Mouse (Mus musculus) thymus, adult 2 months (tissue): ENCODE measurements around the gene Lix1. TPM values are rescaled to one million over a fixed set of nuclear protein-coding genes. Genes with fewer than 3 reads are reported as not detected.
"Not testable (repeated sequence)": the region's sequence is repeated elsewhere in the genome, so short reads cannot be mapped to it uniquely, and the experiment has no call there.

Experiments
- DNase-seq: peaks from one replicate; pipeline ENCODE4 v3.0.0; 2021
- H3K27ac ChIP-seq: fragments of 200-500 bp; 2 replicates; pipeline ENCODE4 v1.5.1; 2012; ENCODE audit warnings: low read length, control low read depth; ENCODE audit not compliant: control insufficient read depth, insufficient read depth
- H3K27me3 ChIP-seq: fragments of 200-500 bp; 2 replicates; pipeline ENCODE4 v1.6.1; 2012; ENCODE audit warnings: mild to moderate bottlenecking, low read length, moderate library complexity, mixed read lengths; ENCODE audit not compliant: control insufficient read depth, insufficient read depth
- H3K36me3 ChIP-seq: fragments of 200-500 bp; 2 replicates; pipeline ENCODE4 v1.6.1; 2012; ENCODE audit warnings: mild to moderate bottlenecking, low read length, moderate library complexity; ENCODE audit not compliant: control insufficient read depth, insufficient read depth
- H3K4me1 ChIP-seq: fragments of 200-500 bp; replicated peaks from 2 replicates; pipeline ENCODE4 v1.6.1; 2012; ENCODE audit warnings: low read length; ENCODE audit not compliant: control insufficient read depth, insufficient read depth
- H3K4me3 ChIP-seq: fragments of 200-500 bp; 2 replicates; pipeline ENCODE4 v1.5.1; 2012; ENCODE audit warnings: mild to moderate bottlenecking, low read length, control low read depth, moderate library complexity; ENCODE audit not compliant: control insufficient read depth, insufficient read depth
- CTCF ChIP-seq: fragments of 200-500 bp; IDR thresholded peaks from 2 replicates; pipeline ENCODE4 v1.5.1; 2012; ENCODE audit warnings: mild to moderate bottlenecking, control low read depth, low read length, moderate library complexity, borderline replicate concordance; ENCODE audit not compliant: control insufficient read depth, poor library complexity, insufficient read depth; ENCODE audit errors: extremely low read depth
- POLR2A ChIP-seq: fragments of 200-500 bp; IDR thresholded peaks from 2 replicates; pipeline ENCODE4 v1.6.1; 2012; ENCODE audit warnings: mild to moderate bottlenecking, low read length, control low read depth, moderate library complexity; ENCODE audit not compliant: control insufficient read depth, poor library complexity, insufficient read depth; ENCODE audit errors: extremely low read depth
- WGBS: fragments of 180-500 bp; shearing (Covaris S2); methylation state at CpG from one replicate; pipeline ENCODE4 v1.1.7; 2018; 5-methylcytosine and 5-hydroxymethylcytosine counted together
- polyA plus RNA-seq: library from polyadenylated mRNA; depleted of rRNA; stranded (reverse); fragments of >200 nt; gene quantifications from 2 replicates; pipeline ENCODE4 v1.2.3, GENCODE M21; 2012

Gene Lix1
- polyA plus RNA-seq, 1 experiment, result 0.12 TPM

DNA sequence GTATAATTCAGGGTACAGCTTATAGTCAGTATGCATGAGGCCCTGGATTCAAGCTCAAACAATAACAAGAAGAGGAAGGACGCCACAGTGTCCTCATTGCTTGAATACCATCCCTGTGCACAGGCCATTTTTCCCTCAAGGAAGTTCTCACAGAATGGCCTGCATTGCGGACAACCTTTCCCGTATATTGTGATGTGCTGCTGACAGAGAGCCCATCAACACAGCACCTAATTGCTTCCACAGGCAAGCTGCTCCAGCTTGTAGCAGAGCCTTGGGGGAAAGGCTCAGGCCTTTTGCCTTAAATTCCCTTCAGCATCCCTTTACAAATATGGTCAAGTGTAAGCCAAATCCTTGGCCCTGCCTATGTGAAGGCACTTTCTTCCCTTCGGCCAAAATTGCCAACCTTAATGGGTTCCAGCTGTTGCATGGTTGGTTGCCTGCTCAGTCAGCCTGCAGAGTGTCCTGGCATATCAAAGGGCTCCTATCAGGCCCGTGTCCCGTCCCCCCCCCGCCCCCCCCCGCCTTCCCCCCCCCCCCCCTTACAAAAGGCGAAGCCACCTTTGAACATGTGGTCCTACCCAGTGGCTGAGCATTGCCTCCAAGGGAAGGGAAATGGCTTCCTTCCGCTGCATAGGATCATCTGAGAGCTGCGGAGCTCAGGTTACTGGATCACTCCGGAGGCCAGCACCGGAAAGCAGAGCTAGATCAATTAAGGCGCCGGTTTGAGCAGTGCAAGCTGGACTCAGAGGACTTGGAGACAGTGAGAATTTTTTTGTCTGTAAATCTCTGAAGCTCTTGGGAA, 88.5 kb downstream of the Lix1 start:
- DNase-seq, result no peak
- no peak overlapping the region for H3K4me3 ChIP-seq
- no peaks in the 10 kb centered on the region for H3K4me1 ChIP-seq
- WGBS, result 68% methylated on average over 14 of the region's 15 CpGs
- H3K27ac ChIP-seq, result no peak overlapping the region
- no peak for TF ChIP-seq POLR2A
- TF ChIP-seq CTCF, result no peak
- no peaks in the 10 kb centered on the region for H3K36me3 ChIP-seq
- no peaks in the 10 kb centered on the region for H3K27me3 ChIP-seq

DNA sequence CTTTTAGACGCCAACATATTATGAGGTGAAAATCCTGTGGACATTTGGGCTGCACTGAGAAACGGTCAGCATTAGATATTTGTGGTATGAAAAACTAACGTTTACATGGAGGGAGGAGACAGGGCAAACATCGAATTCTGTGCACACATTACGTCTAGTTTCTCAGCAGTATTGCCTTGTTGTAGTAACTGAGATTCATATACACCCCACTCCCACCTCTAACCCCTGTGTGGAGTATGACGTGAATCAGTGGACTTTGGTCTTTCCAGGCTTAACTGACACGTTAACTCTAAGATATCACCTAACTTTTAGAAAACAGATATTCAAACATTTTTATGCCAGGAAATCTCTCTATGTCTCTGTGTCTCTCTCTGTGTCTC, 89.1 kb downstream of the Lix1 start:
- no peaks in the 10 kb centered on the region for H3K36me3 ChIP-seq
- 93% methylated on average over 7 of the region's 7 CpGs for WGBS
- H3K4me1 ChIP-seq, result no peaks in the 10 kb centered on the region
- no peaks in the 10 kb centered on the region for H3K27me3 ChIP-seq
- no peak for TF ChIP-seq POLR2A
- TF ChIP-seq CTCF, result no peak
- DNase-seq, result no peak
- H3K4me3 ChIP-seq, result no peak overlapping the region
- no peak overlapping the region for H3K27ac ChIP-seq

DNA sequence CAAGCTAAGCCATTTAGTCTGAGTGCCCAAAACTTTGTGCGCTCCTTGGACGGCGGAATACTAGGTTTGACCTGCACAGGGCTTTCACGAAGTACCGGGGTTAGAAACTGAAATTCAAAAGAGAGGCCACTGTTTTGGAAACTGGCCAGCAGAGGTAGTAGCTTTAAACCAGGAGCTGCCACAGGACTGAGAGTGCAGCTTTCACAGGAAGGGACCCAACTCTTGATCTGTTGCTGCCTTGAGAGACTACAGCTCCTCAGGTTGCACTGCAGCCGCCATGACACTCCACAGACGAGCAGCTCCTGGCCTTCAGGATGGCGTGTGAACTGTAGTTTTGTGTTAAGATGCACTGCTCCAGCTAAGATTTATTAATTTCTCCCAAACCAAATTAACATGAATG, 89.6 kb downstream of the Lix1 start:
- Histone ChIP-seq H3K4me3 (no peak overlapping the region), H3K36me3 (no peaks in the 10 kb centered on the region), H3K27me3 (no peaks in the 10 kb centered on the region), H3K27ac (no peak overlapping the region), H3K4me1 (no peaks in the 10 kb centered on the region)
- 94% methylated on average over 8 of the region's 8 CpGs for WGBS
- TF ChIP-seq POLR2A (no peak), CTCF (no peak)
- no peak for DNase-seq

DNA sequence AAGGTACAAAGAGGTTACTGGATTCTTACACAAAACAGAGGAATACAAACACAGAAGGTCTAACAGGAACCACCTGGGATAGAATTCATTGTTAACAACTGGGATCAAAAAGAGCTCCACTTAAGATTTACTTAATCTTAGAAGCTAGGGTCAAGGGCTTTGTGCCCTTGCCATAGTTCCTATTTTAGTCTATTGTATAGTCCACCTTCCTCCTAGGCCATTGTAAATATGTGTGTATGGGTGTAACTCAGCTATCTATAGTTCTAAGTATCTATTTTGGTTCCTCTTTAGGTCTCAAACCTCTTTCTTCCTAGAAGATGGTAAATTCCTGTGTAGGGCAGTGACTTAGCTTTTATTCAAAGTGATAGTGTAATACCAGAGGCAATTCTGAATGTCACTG, 93.8 kb downstream of the Lix1 start:
- H3K4me3 ChIP-seq, result not testable (repeated sequence)

DNA sequence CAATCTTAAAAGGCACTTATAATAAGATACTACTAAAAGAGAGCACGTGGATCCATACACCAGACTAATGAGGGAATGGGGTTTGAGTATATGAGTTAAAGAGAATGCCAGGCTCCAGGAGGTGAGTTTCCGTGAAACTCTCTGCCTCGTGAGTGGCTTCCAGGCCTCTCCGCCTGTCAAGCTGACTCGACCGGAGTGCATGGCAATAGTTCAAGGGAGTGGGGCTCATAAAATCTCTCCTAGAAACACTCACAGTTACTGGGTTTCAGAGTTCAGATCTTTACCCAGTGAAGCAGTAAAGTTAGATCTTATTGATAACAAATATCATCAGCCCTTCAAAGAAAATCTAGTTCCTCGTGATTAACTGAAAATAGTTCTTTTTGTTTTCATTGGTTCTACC, 94.3 kb downstream of the Lix1 start:
- 94% methylated on average over 7 of the region's 7 CpGs for WGBS
- DNase-seq, result no peak
- no peak overlapping the region for H3K27ac ChIP-seq
- no peaks in the 10 kb centered on the region for H3K27me3 ChIP-seq
- no peak overlapping the region for H3K4me3 ChIP-seq
- no peaks in the 10 kb centered on the region for H3K4me1 ChIP-seq
- no peak for TF ChIP-seq CTCF
- no peak for TF ChIP-seq POLR2A
- no peaks in the 10 kb centered on the region for H3K36me3 ChIP-seq

More for the DNA sequence above, 93.8 kb downstream of the Lix1 start:
- not testable (repeated sequence) for DNase-seq, H3K27ac ChIP-seq, H3K4me1 ChIP-seq, H3K27me3 ChIP-seq, H3K36me3 ChIP-seq

DNA sequence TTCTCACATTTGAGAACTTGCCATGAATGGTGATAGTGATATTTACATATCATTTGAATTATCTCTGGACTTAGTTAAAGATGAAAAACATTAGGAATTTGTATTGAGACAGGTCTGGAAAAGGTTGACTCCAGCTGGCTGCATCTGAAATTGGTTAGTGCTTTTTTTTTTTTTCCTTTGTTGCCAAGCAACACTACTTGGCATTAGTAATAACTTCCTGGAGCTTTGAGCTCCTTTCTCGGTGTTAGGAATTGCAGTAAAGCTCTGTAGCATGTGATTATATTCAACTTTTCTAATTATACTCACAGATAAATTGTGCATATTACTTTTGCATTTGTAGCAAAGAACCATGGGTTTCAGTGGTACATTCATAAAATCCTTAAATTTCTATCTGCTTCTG, 96.4 kb downstream of the Lix1 start:
- Histone ChIP-seq H3K4me3 (no peak overlapping the region), H3K27me3 (no peaks in the 10 kb centered on the region), H3K27ac (no peak overlapping the region), H3K36me3 (no peaks in the 10 kb centered on the region), H3K4me1 (no peaks in the 10 kb centered on the region)
- no peak for TF ChIP-seq POLR2A
- TF ChIP-seq CTCF, result no peak
- 61% methylated on average over 1 of the region's 1 CpGs for WGBS
- DNase-seq, result no peak

DNA sequence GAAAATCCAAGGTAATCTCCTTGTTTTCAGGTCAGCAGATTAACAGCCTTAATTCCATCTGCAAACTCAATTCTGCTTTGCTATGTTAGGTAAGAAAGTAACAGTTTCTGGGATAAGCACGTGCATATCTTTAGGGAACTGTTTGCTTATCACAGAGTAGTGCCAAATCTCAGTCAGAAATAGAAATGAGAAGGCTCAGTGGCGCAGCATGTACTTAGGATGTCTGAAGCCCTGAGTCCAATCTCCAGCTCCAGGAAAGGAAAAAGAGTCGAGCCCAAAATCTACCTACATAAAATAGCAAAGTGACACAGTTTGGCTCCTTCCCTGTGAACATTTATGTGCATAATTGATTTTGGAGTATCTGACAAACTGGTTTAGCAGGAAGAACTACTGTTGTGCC, 96.8 kb downstream of the Lix1 start:
- WGBS, result 82% methylated on average over 3 of the region's 3 CpGs
- no peaks in the 10 kb centered on the region for H3K27me3 ChIP-seq
- no peaks in the 10 kb centered on the region for H3K36me3 ChIP-seq
- H3K4me1 ChIP-seq, result no peaks in the 10 kb centered on the region
- DNase-seq, result no peak
- TF ChIP-seq POLR2A (no peak), CTCF (no peak)
- no peak overlapping the region for H3K4me3 ChIP-seq
- no peak overlapping the region for H3K27ac ChIP-seq
